Mouse (Mus musculus): ENCODE measurements around the gene Gmpr2.

Gene Gmpr2

GRCm38 (mm10) chr14:55671833-55672740, at the start of gene Gmpr2, which contains the start of gene Nedd8:
Gmpr2 (plus strand) TSS chr14:55671941.
Nedd8 (minus strand) TSS chr14:55672124.
- DNase-seq (ENCODE audit: low read depth) = peak; percentile 97

DNA sequence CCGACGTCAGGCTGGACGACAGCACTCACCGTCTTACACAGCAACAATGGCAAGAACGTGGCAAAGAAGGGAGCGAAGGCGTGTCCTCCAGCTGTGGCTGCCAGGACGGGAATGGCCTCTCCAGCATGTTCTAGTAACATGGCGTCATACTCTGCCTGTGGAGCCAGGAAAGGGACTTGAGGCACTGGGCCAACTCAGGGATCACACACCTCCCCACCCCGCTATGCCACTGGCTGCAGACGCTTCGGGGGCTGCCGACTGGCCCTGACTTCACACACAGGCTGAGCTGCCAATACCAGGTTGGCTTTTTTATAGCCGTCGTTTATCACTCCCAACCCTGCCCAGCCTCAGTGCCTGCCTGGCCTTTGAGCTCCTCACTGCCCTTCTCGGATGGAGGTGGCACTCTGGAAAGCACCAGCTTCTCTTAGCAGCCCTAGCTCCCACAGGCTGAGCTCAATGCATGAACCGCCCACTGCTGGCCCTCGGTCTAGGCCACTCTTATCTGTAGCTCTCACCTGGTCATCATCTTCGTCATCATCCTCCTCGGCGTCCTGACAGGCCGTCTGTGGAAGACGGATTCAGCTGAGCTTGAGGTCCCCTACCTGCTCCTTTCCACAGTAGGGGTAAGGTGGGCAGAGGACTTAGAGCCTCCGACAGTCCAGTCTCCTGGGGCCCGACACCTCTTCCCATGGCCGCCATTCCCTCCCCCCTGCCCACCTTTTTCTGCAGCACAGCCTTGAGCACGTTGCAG, 43.5 kb upstream of the Gmpr2 start:
- DNase-seq (ENCODE audit: low read depth) = no peak

DNA sequence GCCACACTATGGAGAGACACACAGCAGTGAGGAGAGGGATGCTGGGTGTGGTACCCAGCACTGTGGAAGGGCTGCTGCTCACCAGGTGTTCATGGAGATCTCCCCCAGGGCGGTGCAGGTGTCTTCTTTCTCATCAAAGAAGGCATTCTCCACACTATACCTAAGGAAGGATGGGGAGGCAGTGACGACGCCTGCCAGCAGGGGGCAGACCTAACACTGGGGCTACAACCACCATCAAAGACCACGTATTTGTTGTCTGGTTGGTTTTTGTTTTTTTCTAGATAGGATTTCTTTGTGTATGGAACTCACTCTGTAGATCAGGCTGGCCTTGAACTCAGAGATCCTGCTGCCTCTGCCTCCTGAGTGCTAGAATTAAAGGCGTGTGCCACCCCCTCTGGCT, 42.4 kb upstream of the Gmpr2 start:
- DNase-seq (ENCODE audit: low read depth) = peak; percentile 83

DNA sequence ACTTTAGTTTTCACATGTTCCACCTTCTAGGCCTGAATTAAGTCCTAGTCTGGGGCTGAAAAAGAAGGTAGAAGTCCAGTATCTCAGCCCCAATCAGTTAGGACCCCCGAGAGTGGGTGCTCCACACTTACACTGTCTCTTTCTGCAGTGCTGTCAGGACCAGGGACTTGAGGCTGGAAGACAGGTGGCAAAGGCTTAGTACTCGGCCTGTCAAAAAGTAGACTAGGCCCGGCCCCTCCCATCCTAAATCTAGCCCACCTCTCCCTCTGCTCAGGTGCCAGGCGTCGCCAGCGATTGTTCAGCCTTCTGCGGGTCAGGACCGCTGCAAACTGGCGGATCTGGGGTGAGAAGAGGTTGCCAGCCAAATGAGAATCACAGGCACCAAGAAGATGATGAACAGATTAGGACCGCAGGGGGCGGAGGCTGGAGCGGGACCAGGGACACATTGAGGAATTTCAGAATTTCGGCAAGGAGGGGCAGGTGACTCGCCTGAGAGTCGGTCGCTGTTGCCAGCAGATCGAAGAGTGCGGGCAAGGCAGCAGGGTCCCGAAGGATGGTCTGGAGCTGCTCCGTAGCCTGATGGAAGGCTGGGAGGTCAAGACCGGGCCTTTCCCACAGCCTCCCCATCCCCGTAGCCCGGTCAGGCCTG, 36.7 kb upstream of the Gmpr2 start:
- DNase-seq (ENCODE audit: low read depth) = no peak

DNA sequence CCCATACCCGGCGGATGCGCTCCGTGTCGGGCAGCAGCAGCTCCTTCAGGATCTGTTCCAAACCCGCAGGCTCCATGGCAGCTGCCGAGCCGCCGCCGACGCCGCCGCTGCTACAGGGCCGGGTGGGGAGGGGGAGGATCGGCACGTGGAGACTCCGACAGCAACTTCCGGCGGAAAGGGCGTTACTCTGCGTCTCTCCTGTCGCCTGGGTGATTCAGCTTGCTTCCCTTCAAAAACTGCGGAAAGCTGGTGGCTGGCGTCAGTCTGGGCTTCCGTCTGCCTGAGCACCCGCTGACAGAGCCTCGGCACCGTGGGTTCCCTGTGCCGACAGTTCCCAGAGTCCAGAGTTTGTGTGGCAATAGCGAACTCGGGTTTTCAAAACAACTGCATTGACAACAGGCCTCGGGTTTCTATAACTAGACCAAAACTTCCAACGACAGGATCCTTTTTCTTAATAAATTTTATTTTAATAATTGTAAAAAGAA, 36.2 kb upstream of the Gmpr2 start, which contains the start of gene Ipo4:
Gene Ipo4 (minus strand): TSS at position 435 of the 485 bp plus-strand sequence.
- DNase-seq (ENCODE audit: low read depth) = peak; percentile 95

DNA sequence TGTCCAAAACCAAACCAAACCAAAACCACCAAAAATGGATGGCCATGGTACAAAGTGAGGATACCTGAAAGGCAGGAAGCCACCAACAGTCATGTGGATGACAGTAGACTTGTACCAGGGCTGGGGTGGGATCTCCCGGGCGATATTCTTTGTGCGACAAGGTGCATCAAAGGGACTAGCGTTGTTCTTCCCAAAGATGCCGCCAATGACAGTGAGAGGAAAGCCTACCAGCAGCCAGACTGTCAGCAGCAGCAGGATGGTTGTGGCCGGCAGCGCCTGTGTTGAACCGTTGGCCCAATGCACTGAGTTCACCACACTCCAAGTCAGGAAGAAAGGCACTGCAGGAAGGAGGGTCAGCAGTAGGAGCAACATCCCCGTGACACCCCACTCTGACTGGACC, 33.9 kb upstream of the Gmpr2 start, which contains the start of gene Gm49378:
Gene Gm49378 (minus strand): TSS at position 101 of the 400 bp plus-strand sequence.
- no peak for DNase-seq (ENCODE audit: low read depth)

DNA sequence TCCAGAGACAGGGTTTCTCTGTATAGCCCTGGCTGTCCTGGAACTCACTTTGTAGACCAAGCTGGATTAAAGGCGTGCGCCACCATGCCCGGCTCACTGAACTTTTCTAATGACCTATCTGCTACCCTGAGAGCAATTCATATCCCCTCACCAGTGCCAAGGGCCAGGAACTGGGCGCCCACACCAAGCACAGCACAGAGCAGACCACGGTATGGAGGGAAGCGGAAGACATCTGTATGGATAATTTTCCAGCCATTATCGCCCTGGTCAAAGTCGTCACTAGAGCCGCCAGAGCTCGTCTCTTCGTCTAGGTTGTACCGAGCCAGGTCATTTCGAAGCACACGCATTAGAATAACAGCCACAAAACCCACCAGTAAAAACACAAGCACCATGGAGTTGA, 30.9 kb upstream of the Gmpr2 start:
- no peak for DNase-seq (ENCODE audit: low read depth)

DNA sequence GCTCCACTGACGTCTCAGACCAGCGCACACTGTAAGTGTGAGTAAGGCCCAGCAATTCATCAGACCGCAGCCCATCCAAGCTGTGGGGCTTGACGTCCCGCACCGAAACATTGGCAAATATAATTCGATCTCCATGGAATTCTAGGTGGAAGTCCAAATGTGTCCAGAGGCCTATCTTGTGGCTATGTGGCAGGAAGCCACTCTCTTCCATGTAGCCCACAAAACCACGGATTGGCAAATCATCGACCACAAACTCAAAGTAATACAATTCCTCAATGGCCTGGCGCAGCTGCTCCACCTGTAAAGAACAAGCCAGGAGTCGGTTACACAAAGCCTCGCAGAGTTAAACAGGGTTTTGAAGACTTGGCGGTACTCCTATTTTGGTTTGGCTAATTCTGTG, 30.4 kb upstream of the Gmpr2 start:
- DNase-seq (ENCODE audit: low read depth) = no peak

- no peak for DNase-seq (ENCODE audit: low read depth)
Measured at GRCm38 (mm10) chr14:55642679-55643059, 29.1 kb upstream of the Gmpr2 start.

DNA sequence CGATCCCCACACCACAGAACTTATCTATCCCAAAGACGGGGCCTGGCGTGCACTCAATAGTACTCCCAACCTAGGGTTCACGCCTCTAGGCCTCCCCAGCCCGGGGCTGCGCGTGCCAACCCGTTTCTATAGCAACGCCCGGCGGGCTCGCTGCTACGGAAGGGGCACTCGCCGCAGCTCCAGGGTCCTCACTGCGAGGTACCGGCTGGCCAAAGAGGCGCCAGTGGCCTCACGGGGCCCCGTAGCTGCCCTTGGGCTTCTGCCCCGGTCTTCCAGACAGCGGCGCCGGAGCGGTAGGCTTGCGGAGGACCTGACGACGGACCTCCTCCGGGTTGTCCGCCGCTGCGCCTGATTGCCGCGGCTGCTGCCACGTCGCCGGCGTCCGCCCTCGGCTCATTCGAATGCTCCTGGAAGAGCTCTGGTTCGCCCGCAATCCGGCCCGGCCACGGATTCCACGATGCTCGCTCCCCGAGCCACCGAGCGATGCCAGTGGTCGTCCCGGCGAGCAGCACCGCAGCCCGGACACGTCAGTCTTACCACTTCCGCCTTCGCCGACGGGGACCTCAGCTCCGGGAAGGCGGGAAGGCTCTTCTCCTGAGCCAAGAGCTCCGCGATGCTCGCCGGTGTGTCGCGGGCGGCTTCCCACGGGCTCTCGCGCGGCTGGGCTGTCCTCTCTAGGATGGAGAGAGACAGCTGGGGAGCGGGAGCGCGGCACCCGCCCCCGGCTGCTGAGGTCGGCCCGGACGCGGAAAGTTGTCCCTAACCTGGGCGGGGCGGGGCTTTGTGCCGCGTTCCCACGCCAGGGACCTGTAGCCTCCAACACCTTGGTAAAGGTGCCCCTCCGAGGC, 28.5 kb upstream of the Gmpr2 start, which contains the start of gene Tm9sf1:
Gene Tm9sf1 (minus strand): TSS at position 747 of the 848 bp plus-strand sequence.
- peak; percentile 91 for DNase-seq (ENCODE audit: low read depth)

- DNase-seq (ENCODE audit: low read depth) = peak; percentile 74
Measured at GRCm38 (mm10) chr14:55644261-55644888, 27.4 kb upstream of the Gmpr2 start.

DNA sequence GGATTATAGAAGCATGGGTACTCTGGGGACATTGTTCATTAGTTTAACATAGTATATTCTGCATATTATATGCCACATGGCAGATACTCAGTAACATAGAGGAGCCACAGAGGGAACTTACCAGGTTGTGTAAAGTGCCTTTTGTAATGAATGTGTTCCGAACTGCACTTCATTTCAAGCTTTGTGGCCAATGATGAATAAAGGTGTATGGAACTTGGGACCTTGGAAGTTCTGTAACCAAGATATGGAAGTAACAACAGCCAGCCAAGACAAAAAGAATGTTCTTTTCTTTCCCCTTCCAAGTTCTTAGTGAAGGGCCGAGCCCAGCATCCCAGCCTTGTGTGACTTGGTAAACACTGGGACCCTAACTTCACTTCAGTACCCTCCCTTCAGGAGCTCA, 21.9 kb upstream of the Gmpr2 start, which contains the start of gene Tssk4:
Gene Tssk4 (plus strand): TSS at position 301 of the 400 bp plus-strand sequence.
- DNase-seq (ENCODE audit: low read depth) = no peak

- no peak for DNase-seq (ENCODE audit: low read depth)
Measured at GRCm38 (mm10) chr14:55651528-55651927, 20.2 kb upstream of the Gmpr2 start.

- DNase-seq (ENCODE audit: low read depth) = no peak
Measured at GRCm38 (mm10) chr14:55656935-55657334, 14.8 kb upstream of the Gmpr2 start.

GRCm38 (mm10) chr14:55658011-55658410, 13.7 kb upstream of the Gmpr2 start:
- DNase-seq (ENCODE audit: low read depth) = no peak

GRCm38 (mm10) chr14:55659960-55660573, 11.7 kb upstream of the Gmpr2 start, which contains the start of gene Mdp1:
Mdp1 (minus strand) TSS chr14:55660508.
- DNase-seq (ENCODE audit: low read depth) = peak; percentile 87

DNA sequence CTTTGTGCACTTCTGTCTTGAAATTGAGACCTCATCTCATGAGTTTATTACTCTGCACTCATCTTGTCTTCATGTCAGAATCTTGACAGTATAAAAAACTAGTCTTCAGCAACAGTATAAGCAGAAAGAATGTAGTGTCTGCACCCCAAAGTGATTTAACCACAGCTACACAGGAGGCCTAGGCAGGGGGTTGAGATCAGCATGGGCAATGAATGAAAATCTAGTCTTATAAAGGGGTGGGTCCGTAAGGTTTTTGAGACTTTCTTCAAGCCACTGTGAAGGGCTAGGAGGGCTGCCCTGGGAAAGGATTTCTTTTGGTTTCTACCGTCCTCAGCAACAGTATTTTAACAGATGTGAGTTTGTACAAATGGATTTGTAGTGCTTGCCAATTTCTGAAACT, 11.1 kb upstream of the Gmpr2 start:
- DNase-seq (ENCODE audit: low read depth) = no peak

DNA sequence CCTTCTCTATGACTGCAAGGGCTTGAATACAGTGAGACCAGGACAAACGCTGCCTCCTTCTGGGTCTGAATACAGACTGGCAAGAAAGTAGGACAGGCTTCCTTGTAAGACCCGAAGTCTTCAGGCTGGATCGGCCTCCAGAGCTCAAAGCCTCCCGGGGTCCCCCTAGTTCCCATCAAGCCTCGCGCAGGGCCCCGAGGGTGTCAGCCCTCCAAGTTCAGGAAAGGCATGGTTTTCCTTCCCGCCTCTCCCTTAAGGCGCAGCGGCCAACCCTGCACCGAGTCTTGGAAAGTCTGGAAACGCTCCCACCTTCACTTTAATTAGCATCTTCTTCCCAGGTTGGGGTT, 282 bp upstream of the Gmpr2 start:
- DNase-seq (ENCODE audit: low read depth) = no peak

DNA sequence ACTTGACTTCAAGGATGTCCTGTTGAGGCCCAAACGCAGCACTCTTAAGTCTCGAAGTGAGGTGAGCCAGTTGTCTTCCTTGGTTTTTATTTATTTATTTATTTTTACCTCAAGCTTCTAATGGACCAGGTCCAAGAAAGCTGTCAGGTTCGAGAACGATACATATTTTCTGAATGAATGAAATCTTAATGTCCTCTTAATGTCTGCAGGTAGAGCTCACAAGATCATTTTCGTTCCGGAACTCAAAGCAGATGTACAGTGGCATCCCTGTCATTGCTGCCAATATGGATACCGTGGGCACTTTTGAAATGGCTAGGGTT, 960 bp downstream of the Gmpr2 start:
- DNase-seq (ENCODE audit: low read depth) = no peak

DNA sequence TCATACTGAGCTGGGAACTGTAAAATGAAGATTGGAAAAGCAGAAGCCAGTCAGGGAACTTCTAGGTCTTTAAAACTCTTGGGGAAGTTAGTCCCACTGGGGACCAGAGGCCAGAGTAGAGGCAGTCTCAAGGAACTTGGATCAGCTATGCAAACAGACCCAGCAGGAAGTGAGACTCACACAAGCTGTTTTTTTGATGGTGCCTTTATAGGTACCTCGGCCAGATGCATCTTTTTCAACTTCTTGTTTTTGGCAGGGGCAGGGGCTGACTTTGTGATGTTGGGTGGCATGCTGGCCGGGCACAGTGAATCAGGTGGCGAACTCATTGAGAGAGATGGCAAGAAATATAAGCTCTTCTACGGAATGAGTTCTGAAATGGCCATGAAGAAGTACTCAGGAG, 5.9 kb downstream of the Gmpr2 start:
- no peak for DNase-seq (ENCODE audit: low read depth)

Data from induced T-regulatory cell, adult 2 months (primary cell).